ENCODE assay signal across 12 mouse cellular contexts in the genomic region with DNA sequence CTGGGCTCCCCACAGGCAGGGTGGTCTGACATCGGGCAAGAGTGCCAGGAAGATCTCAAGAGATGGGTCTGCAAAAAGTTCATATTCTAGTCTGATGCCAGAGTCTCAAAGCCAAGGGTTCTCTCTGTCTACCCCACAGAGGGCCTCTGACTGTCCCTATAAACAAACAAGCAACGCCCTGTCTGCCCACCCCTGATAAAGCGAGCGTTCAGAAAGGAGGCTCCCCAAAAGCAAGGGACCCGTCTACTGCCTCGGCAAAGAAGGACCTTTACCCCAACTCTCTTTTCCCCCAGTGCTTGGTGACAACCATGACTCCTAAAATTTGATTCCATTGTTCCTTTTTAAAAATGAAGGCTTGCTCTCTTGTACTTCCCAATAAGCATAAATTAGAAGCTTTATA. TPM values are rescaled to one million over a fixed set of nuclear protein-coding genes. Genes with fewer than 3 reads are reported as not detected.
DNase-seq lines count a peak whose midpoint lies in the region; ATAC-seq and TF ChIP-seq lines count a peak whose summit lies in the region.
"Had no signal": no experiment of that assay in that cellular context is flagged by ENCODE, and none has a peak within 500 bp of the region (broad histone marks: within the 10 kb centered on the region; RNA-seq: fewer than 3 reads in every experiment).

TSS of gene Ermap (minus strand) at position 148 of the 400 bp plus-strand sequence.

- no peak for ATAC-seq in lung, embryonic 14.5 days (ENCODE audit: insufficient read depth)
- ATAC-seq in lung, postnatal 0 days = no peak
- peak; percentile 92 for ATAC-seq in liver, embryonic 13.5 days (ENCODE audit: low read depth)
- peak; percentile 84; the same call in 1 of the 2 replicates for ATAC-seq in stomach, embryonic 15.5 days (ENCODE audit: insufficient read depth, low FRiP score, low read depth)
- ATAC-seq in activated CD4-positive, CD25-positive, alpha-beta regulatory T cell, adult 4 months = no peak
- ATAC-seq: hindbrain, postnatal 0 days had no signal

- H3K36me3 ChIP-seq in lung, embryonic 14.5 days (ENCODE audit: insufficient read depth) = no peaks in the 10 kb centered on the region
- H3K36me3 ChIP-seq in lung, postnatal 0 days (ENCODE audit: insufficient read depth, low read length) = no peaks in the 10 kb centered on the region
- peaks cover 40% of the 10 kb centered on the region for H3K36me3 ChIP-seq in liver, embryonic 13.5 days
- H3K36me3 ChIP-seq in stomach, embryonic 15.5 days = no peaks in the 10 kb centered on the region
- H3K36me3 ChIP-seq: embryonic facial prominence, embryonic 13.5 days had no signal

- WGBS in lung, embryonic 14.5 days = 61% methylated on average over 6 of the region's 6 CpGs
- 60% methylated on average over 6 of the region's 6 CpGs for WGBS in lung, postnatal 0 days
- 11% methylated on average over 6 of the region's 6 CpGs for WGBS in liver, embryonic 13.5 days (ENCODE audit: insufficient replicate concordance)
- WGBS in stomach, embryonic 15.5 days = 62% methylated on average over 6 of the region's 6 CpGs

- peak within 1 kb of the TSS; percentile 6; the same call in 1 of the 2 replicates for H3K9ac ChIP-seq in lung, embryonic 14.5 days
- no peak within 1 kb of the TSS for H3K9ac ChIP-seq in lung, postnatal 0 days (replicated peaks; ENCODE audit: low read depth)
- peak within 1 kb of the TSS; percentile 91 for H3K9ac ChIP-seq in liver, embryonic 13.5 days
- H3K9ac ChIP-seq in stomach, embryonic 15.5 days = no peak within 1 kb of the TSS
- H3K9ac ChIP-seq: embryonic facial prominence, embryonic 13.5 days had no signal

- peak within 1 kb of the TSS; percentile 22; the same call in 1 of the 2 replicates for H3K4me3 ChIP-seq in lung, embryonic 14.5 days (ENCODE audit: low read depth, low read length)
- no peak within 1 kb of the TSS for H3K4me3 ChIP-seq in lung, postnatal 0 days (ENCODE audit: low read depth, low read length)
- peak within 1 kb of the TSS; percentile 77 for H3K4me3 ChIP-seq in liver, embryonic 13.5 days (replicated peaks)
- H3K4me3 ChIP-seq in stomach, embryonic 15.5 days (replicated peaks) = 0 out of 2 replicates have a peak within 1 kb of the TSS, but pooled peaks have one; percentile 6
- H3K4me3 ChIP-seq: embryonic facial prominence, embryonic 13.5 days had no signal

- peak within 1 kb of the TSS; percentile 15; the same call in 1 of the 2 replicates for H3K4me2 ChIP-seq in lung, embryonic 14.5 days
- H3K4me2 ChIP-seq in lung, postnatal 0 days (replicated peaks; ENCODE audit: low read depth, low read length) = no peak within 1 kb of the TSS
- peak within 1 kb of the TSS; percentile 88 for H3K4me2 ChIP-seq in liver, embryonic 13.5 days
- no peak within 1 kb of the TSS for H3K4me2 ChIP-seq in stomach, embryonic 15.5 days
- H3K4me2 ChIP-seq: embryonic facial prominence, embryonic 13.5 days had no signal

- no peak for TF ChIP-seq EP300 in lung, postnatal 0 days (IDR thresholded peaks at IDR 0.05)

- no peaks in the 10 kb centered on the region for H3K27me3 ChIP-seq in lung, embryonic 14.5 days (ENCODE audit: insufficient read depth, low read length)
- H3K27me3 ChIP-seq in lung, postnatal 0 days (replicated peaks; ENCODE audit: insufficient read depth, low read length) = no peaks in the 10 kb centered on the region
- no peaks in the 10 kb centered on the region for H3K27me3 ChIP-seq in liver, embryonic 13.5 days
- no peaks in the 10 kb centered on the region for H3K27me3 ChIP-seq in stomach, embryonic 15.5 days (replicated peaks)

- no peaks in the 10 kb centered on the region for H3K9me3 ChIP-seq in lung, embryonic 14.5 days (ENCODE audit: low read depth, low read length)
- H3K9me3 ChIP-seq in lung, postnatal 0 days (ENCODE audit: low read length) = no peaks in the 10 kb centered on the region
- H3K9me3 ChIP-seq in liver, embryonic 13.5 days (replicated peaks) = no peaks in the 10 kb centered on the region
- H3K9me3 ChIP-seq in stomach, embryonic 15.5 days = no peaks in the 10 kb centered on the region
- H3K9me3 ChIP-seq: embryonic facial prominence, embryonic 13.5 days had no signal

- no peaks in the 10 kb centered on the region for H3K4me1 ChIP-seq in lung, embryonic 14.5 days (ENCODE audit: insufficient read depth)
- no peaks in the 10 kb centered on the region for H3K4me1 ChIP-seq in lung, postnatal 0 days (ENCODE audit: insufficient read depth, low read depth, low read length)
- peaks cover 73% of the 10 kb centered on the region for H3K4me1 ChIP-seq in liver, embryonic 13.5 days (replicated peaks)
- no peaks in the 10 kb centered on the region for H3K4me1 ChIP-seq in stomach, embryonic 15.5 days
- H3K4me1 ChIP-seq: embryonic facial prominence, embryonic 13.5 days had no signal

- no peak for TF ChIP-seq CTCF in lung, embryonic 14.5 days (IDR thresholded peaks at IDR 0.05; ENCODE audit: low read depth)
- no peak for TF ChIP-seq CTCF in lung, postnatal 0 days (IDR thresholded peaks at IDR 0.05)

- peak within 1 kb of the TSS; percentile 60; the same call in 1 of the 2 replicates for H3K27ac ChIP-seq in lung, embryonic 14.5 days (ENCODE audit: low read depth)
- no peak within 1 kb of the TSS for H3K27ac ChIP-seq in lung, postnatal 0 days (ENCODE audit: low read length)
- H3K27ac ChIP-seq in liver, embryonic 13.5 days = peak within 1 kb of the TSS; percentile 99
- no peak within 1 kb of the TSS; the same call in 1 of the 2 replicates for H3K27ac ChIP-seq in stomach, embryonic 15.5 days
- H3K27ac ChIP-seq: embryonic facial prominence, embryonic 13.5 days; hindbrain, postnatal 0 days; kidney, postnatal 0 days had no signal

- no peak for DNase-seq in lung, embryonic 14.5 days
- DNase-seq in lung, postnatal 0 days (ENCODE audit: low spot score) = no peak
- DNase-seq in c-Kit-positive CD71-positive TER-119-positive erythroid progenitor cells, embryonic 14.5 days (ENCODE audit: low spot score) = peak; percentile 90
- peak; percentile 87 for DNase-seq in liver, embryonic 13.5 days
- DNase-seq in urinary bladder, postnatal 14 days (ENCODE audit: low spot score) = no peak
- DNase-seq: cerebellum, postnatal 14 days; thymus, postnatal 4 days had no signal

RNA-seq across cellular contexts. Expression of gene Ermap, which starts in this region (rescaled TPM):
- polyA plus RNA-seq in lung, embryonic 14.5 days (2014; fragmentation: Nextera tagmentation; extraction: Ambion mirVana) = 0.57 and 0.79 TPM in 2 replicates
- 1.9 and 2.2 TPM in 2 replicates for polyA plus RNA-seq in lung, postnatal 0 days (2015; fragmentation: Nextera tagmentation; extraction: Ambion mirVana)
- 329 and 341 TPM in 2 replicates for polyA plus RNA-seq in liver, embryonic 13.5 days (2015; fragmentation: Nextera tagmentation; extraction: Ambion mirVana)
- polyA plus RNA-seq in stomach, embryonic 15.5 days (2015; fragmentation: Nextera tagmentation; extraction: Ambion mirVana) = 13.6 and 30.3 TPM in 2 replicates
- 1 to 10 TPM in 1 of 2 experiments, not detected in 1; 1.1 TPM for polyA plus RNA-seq in activated CD4-positive, CD25-positive, alpha-beta regulatory T cell, adult 4 months (2017; shearing (Covaris generic))

Comparison
In these comparisons a context has a peak if more than half of its experiments do, and no peak if none do; other contexts are left out.
1. RNA of gene Ermap (polyA plus RNA-seq): 329 to 341 TPM in liver, embryonic 13.5 days; 13.6 to 30.3 TPM in stomach, embryonic 15.5 days, 1.9 to 2.2 TPM in lung, postnatal 0 days, 1.1 TPM in activated CD4-positive, CD25-positive, alpha-beta regulatory T cell, adult 4 months and 0.57 to 0.79 TPM in lung, embryonic 14.5 days; every median in the first group is over 10 times any median in the second.
2. H3K27ac ChIP-seq: peak in lung, embryonic 14.5 days (single experiment) and liver, embryonic 13.5 days (single experiment); none in lung, postnatal 0 days (single experiment) and stomach, embryonic 15.5 days (single experiment).
3. H3K4me2 ChIP-seq: peak in lung, embryonic 14.5 days (single experiment) and liver, embryonic 13.5 days (single experiment); none in lung, postnatal 0 days (single experiment) and stomach, embryonic 15.5 days (single experiment).
4. H3K9ac ChIP-seq: peak in lung, embryonic 14.5 days (single experiment) and liver, embryonic 13.5 days (single experiment); none in lung, postnatal 0 days (single experiment) and stomach, embryonic 15.5 days (single experiment).
5. ATAC-seq: peak in liver, embryonic 13.5 days (single experiment) and stomach, embryonic 15.5 days (single experiment); none in lung, embryonic 14.5 days (single experiment), lung, postnatal 0 days (single experiment) and activated CD4-positive, CD25-positive, alpha-beta regulatory T cell, adult 4 months (single experiment).
6. DNase-seq: peak in c-Kit-positive CD71-positive TER-119-positive erythroid progenitor cells, embryonic 14.5 days (single experiment) and liver, embryonic 13.5 days (single experiment); none in lung, embryonic 14.5 days (single experiment), lung, postnatal 0 days (single experiment) and urinary bladder, postnatal 14 days (single experiment).